Mouse (Mus musculus) bone marrow, adult 2 months (tissue): ENCODE data around the gene Cars2. TPM values are rescaled to one million over a fixed set of nuclear protein-coding genes. Genes with fewer than 3 reads are reported as not detected.
"Not testable (repeated sequence)": the region's sequence is repeated elsewhere in the genome, so short reads cannot be mapped to it uniquely, and the experiment has no call there.

ENCODE experiments used
- H3K27ac ChIP-seq: fragments of 200-500 bp; 2 replicates; pipeline ENCODE4 v1.5.1; 2012; ENCODE audit warnings: low read depth, mild to moderate bottlenecking, control low read depth, inconsistent platforms, low read length; ENCODE audit not compliant: control insufficient read depth, poor library complexity, insufficient read depth
- H3K4me1 ChIP-seq: fragments of 200-500 bp; 2 replicates; pipeline ENCODE4 v1.6.1; 2011; ENCODE audit warnings: low read length; ENCODE audit not compliant: control insufficient read depth, insufficient read depth
- H3K4me3 ChIP-seq: fragments of 200-500 bp; replicated peaks from 2 replicates; pipeline ENCODE3; 2011; ENCODE audit warnings: mild to moderate bottlenecking, low read depth, low read length, control low read depth; ENCODE audit not compliant: control insufficient read depth
- CTCF ChIP-seq: fragments of 200-500 bp; IDR thresholded peaks from 2 replicates; pipeline ENCODE4 v1.5.1; 2011; ENCODE audit warnings: low read length, control low read depth; ENCODE audit not compliant: control insufficient read depth, insufficient read depth
- POLR2A ChIP-seq: fragments of 200-500 bp; IDR thresholded peaks from 2 replicates; pipeline ENCODE4 v1.6.1; 2011; ENCODE audit warnings: low read depth, mild to moderate bottlenecking, control low read depth, low read length, borderline replicate concordance; ENCODE audit not compliant: control insufficient read depth
- WGBS: fragments of 180-500 bp; shearing (Covaris S2); methylation state at CpG from one replicate; pipeline ENCODE4 v1.1.7; 2018; 5-methylcytosine and 5-hydroxymethylcytosine counted together
- polyA plus RNA-seq: library from polyadenylated mRNA; stranded (reverse); fragments of >200 nt; gene quantifications from 2 replicates; pipeline ENCODE4 v1.2.4, GENCODE M21; 2011; ENCODE audit warnings: low replicate concordance; ENCODE audit not compliant: missing spikeins, insufficient read depth, insufficient read length

Gene Cars2
- polyA plus RNA-seq, 1 experiment: 32.7 TPM

GRCm38 (mm10) chr8:11476338-11477177, 74.0 kb downstream of the Cars2 start:
- peak overlapping the region; percentile 47 for H3K4me3 ChIP-seq
- TF ChIP-seq CTCF (no peak), POLR2A (no peak)
- peaks cover 1% of the 10 kb centered on the region; the same call in 1 of the 2 replicates for H3K4me1 ChIP-seq
- H3K27ac ChIP-seq: peak overlapping the region; percentile 77
- WGBS: 26% methylated on average over 24 of the region's 24 CpGs

DNA sequence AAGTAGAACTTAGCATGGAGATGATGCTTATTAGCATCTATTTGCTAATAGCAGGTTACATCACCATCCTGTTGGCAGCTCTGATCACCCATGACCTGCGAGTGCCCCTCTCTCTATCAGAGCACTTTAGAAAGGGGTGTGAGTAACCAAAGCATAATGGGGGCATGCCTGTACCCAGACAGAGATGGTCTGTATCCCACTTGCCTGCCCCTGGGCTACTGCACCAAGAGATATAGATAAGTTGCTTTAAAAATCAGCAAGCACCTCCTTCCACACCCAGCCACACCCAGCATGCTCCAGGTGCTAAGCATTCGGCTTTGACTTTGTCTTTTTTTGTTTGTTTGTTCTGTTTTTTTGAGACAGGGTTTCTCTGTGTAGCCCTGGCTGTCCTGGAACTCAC, 74.7 kb downstream of the Cars2 start:
- 39% methylated on average over 2 of the region's 2 CpGs for WGBS
- no peak overlapping the region; the same call in 1 of the 2 replicates for H3K27ac ChIP-seq
- H3K4me1 ChIP-seq: peaks cover 1% of the 10 kb centered on the region; the same call in 1 of the 2 replicates
- H3K4me3 ChIP-seq: no peak overlapping the region
- TF ChIP-seq CTCF (no peak), POLR2A (no peak)

DNA sequence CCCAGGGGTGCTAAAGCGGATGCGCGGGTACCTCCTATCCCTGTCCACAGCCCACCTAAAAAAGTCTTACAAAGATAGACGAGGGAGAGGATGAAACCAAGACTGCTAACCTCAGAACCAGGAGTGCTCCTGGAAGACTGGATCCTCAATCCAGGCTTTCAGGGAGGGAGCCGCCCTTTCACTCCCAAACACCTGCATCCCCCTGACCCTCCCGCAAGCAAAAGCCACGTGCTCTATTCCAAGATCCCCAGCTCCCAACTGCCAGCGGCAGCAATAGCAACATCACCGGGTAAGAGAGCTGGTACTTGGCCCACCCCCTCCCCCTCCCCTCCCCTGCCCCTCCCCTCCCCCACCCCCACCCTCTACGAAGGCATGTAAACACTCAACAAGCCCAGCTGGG, 75.2 kb downstream of the Cars2 start:
- H3K27ac ChIP-seq: peak overlapping the region; percentile 62
- peaks cover 1% of the 10 kb centered on the region; the same call in 1 of the 2 replicates for H3K4me1 ChIP-seq
- 63% methylated on average over 9 of the region's 10 CpGs for WGBS
- no peak overlapping the region for H3K4me3 ChIP-seq
- TF ChIP-seq POLR2A (no peak), CTCF (no peak)

- H3K4me1 ChIP-seq: peaks cover 1% of the 10 kb centered on the region; the same call in 1 of the 2 replicates
- 58% methylated on average over 4 of the region's 4 CpGs for WGBS
- no peak overlapping the region for H3K27ac ChIP-seq
- TF ChIP-seq POLR2A: no peak
- no peak for TF ChIP-seq CTCF
- no peak overlapping the region for H3K4me3 ChIP-seq
These were observed 77.5 kb downstream of the Cars2 start for GRCm38 (mm10) chr8:11473072-11473471.

GRCm38 (mm10) chr8:11471309-11471708, 79.3 kb downstream of the Cars2 start:
- Histone ChIP-seq H3K27ac (no peak overlapping the region), H3K4me3 (no peak overlapping the region), H3K4me1 (peaks cover 1% of the 10 kb centered on the region; the same call in 1 of the 2 replicates)
- whole genome bisulfite sequencing: 26% methylated on average over 8 of the region's 8 CpGs
- no peak for TF ChIP-seq CTCF
- TF ChIP-seq POLR2A: no peak

- H3K27ac ChIP-seq: no peak overlapping the region
- TF ChIP-seq CTCF (no peak), POLR2A (no peak)
- H3K4me3 ChIP-seq: no peak overlapping the region
- H3K4me1 ChIP-seq: peaks cover 1% of the 10 kb centered on the region; the same call in 1 of the 2 replicates
- 77% methylated on average over 7 of the region's 7 CpGs for WGBS
These were observed 79.9 kb downstream of the Cars2 start for GRCm38 (mm10) chr8:11470694-11471093.

GRCm38 (mm10) chr8:11469095-11469494, 81.5 kb downstream of the Cars2 start:
- 31% methylated on average over 3 of the region's 3 CpGs for whole genome bisulfite sequencing

GRCm38 (mm10) chr8:11466528-11466927, 84.1 kb downstream of the Cars2 start:
- not testable (repeated sequence) for H3K4me1 ChIP-seq, H3K4me3 ChIP-seq, H3K27ac ChIP-seq
- 84% methylated on average over 5 of the region's 5 CpGs for WGBS

More at GRCm38 (mm10) chr8:11469095-11469494, 81.5 kb downstream of the Cars2 start:
- no peak overlapping the region for H3K27ac ChIP-seq
- no peak overlapping the region for H3K4me3 ChIP-seq
- TF ChIP-seq POLR2A (no peak), CTCF (peak; percentile 41)
- peaks cover 4% of the 10 kb centered on the region; the same call in 1 of the 2 replicates for H3K4me1 ChIP-seq

- WGBS: 80% methylated on average over 4 of the region's 4 CpGs
- Histone ChIP-seq H3K27ac (no peak overlapping the region), H3K4me3 (no peak overlapping the region), H3K4me1 (peaks cover 11% of the 10 kb centered on the region; the same call in 1 of the 2 replicates)
- no peak for TF ChIP-seq CTCF
- no peak for TF ChIP-seq POLR2A
These were observed 85.0 kb downstream of the Cars2 start for GRCm38 (mm10) chr8:11465619-11466018.
